Mouse (Mus musculus): ENCODE measurements around the gene Dbndd2. TPM values are rescaled to one million over a fixed set of nuclear protein-coding genes. Genes with fewer than 3 reads are reported as not detected.

Dbndd2 gene
- polyA plus RNA-seq, 1 experiment from 2014 or later: 10.4 TPM

DNA sequence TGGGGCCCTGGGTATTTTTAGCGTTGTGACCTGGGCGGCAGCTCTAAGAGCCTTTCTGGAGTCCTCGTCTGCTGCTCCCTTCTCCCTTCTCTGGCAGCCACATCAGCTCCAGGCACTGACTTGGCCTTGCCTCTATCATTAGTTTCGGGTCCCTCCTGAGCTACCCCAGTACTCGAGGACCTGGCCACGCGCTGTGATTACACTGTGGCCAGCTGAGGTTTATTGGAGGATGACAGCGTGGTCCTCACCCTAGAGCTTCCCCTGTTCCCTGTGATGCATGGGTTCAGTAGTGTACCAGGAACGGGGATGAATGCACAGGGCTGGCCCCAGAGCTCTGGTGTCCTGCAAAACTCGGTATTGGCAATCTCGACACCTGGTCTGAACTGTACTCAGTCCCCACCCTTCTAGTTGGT lies 1.2 kb downstream of the Dbndd2 start:
- Histone ChIP-seq H3K36me3 (0 out of 2 replicates have a peak, but pooled peaks cover 5% of the 10 kb centered on the region), H3K27me3 (replicated peaks) (peaks cover 5% of the 10 kb centered on the region; the same call in 1 of the 2 replicates), H3K27ac (no peak overlapping the region), H3K4me3 (replicated peaks) (peak overlapping the region; percentile 74), H3K4me2 (peak overlapping the region; percentile 100), H3K9ac (peak overlapping the region; percentile 54), H3K4me1 (peaks cover 11% of the 10 kb centered on the region; the same call in 1 of the 2 replicates), H3K9me3 (no peaks in the 10 kb centered on the region)
- no peak for ATAC-seq (ENCODE audit: insufficient read depth, low FRiP score, low read depth)
- WGBS: 10% methylated on average over 11 of the region's 11 CpGs

DNA sequence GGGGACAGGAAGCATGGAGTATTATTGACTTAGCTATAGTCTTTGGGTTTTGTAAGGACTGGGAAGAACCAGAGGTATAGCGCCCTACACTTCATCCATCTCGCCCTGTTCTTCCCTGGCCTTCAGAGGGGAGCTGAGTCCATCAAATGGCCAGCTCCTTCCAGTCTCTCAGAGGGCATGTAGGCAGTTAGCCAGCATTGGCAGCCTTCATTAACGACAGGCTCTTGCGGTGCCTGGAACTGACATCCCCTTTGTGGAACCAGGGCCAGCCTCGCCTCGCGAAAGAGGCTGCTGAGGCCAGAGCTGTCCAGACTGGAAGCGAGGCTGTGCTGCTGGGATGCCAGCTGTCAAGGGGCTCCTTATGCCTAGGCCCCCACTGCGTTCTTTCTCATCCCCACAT lies 1.9 kb downstream of the Dbndd2 start:
- 70% methylated on average over 9 of the region's 9 CpGs for WGBS
- Histone ChIP-seq H3K9me3 (no peaks in the 10 kb centered on the region), H3K27ac (no peak overlapping the region), H3K4me3 (replicated peaks) (no peak overlapping the region), H3K4me1 (peaks cover 11% of the 10 kb centered on the region; the same call in 1 of the 2 replicates), H3K4me2 (no peak overlapping the region), H3K9ac (no peak overlapping the region), H3K36me3 (0 out of 2 replicates have a peak, but pooled peaks cover 5% of the 10 kb centered on the region), H3K27me3 (replicated peaks) (peaks cover 5% of the 10 kb centered on the region; the same call in 1 of the 2 replicates)
- no peak for ATAC-seq (ENCODE audit: insufficient read depth, low FRiP score, low read depth)

DNA sequence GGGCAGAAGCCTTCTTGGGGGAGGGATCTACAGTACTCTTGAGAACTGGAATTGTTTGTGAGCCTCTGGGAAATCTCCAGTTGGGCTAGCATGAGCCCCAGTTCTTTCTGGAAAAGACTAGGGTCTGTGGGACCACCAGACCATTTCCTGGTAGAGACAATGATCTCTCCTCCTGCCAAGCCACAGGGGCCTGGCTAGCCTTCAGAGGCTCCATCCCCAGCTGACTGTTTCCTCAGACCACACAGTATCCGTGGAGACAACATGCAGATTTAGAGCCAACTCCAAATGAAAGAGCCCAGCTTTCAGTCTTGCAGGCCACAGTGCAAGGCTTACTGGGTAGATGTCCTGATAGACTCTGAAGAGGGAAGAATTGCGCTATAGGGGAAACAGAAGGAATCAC lies 8.2 kb downstream of the Dbndd2 start:
- Histone ChIP-seq H3K27ac (no peak overlapping the region), H3K4me1 (peaks cover 8% of the 10 kb centered on the region; the same call in 1 of the 2 replicates), H3K36me3 (0 out of 2 replicates have a peak, but pooled peaks cover 5% of the 10 kb centered on the region), H3K9ac (no peak overlapping the region), H3K4me3 (replicated peaks) (no peak overlapping the region), H3K27me3 (replicated peaks) (no peaks in the 10 kb centered on the region), H3K4me2 (no peak overlapping the region), H3K9me3 (no peaks in the 10 kb centered on the region)
- WGBS: 56% methylated on average over 2 of the region's 2 CpGs
- no peak for ATAC-seq (ENCODE audit: insufficient read depth, low FRiP score, low read depth)

DNA sequence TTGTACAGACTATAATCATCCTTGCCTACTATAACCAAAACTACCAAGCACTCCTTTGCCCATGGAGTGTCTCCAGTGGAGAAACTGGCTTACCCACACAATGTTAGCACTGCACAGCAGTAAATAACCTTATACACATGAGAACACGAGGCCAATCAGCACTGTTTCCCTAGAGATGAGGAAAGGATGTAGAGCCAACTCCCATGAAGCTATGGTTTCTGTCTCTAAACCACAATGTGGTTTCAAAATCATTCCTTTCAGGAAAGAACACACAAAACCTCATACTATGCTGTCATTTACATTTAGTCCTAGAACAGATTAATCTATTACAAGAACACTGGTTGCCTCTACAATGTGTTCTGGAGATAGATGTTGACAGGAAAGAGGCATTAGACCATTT lies 10.4 kb downstream of the Dbndd2 start:
- ATAC-seq (ENCODE audit: insufficient read depth, low FRiP score, low read depth): no peak
- H3K4me3 ChIP-seq (replicated peaks): no peak overlapping the region
- H3K27me3 ChIP-seq (replicated peaks): no peaks in the 10 kb centered on the region
- H3K4me2 ChIP-seq: no peak overlapping the region; the same call in 1 of the 2 replicates
- H3K4me1 ChIP-seq: peaks cover 8% of the 10 kb centered on the region; the same call in 1 of the 2 replicates
- H3K9ac ChIP-seq: no peak overlapping the region
- WGBS: 51% methylated on average over 1 of the region's 1 CpGs
- peaks cover 4% of the 10 kb centered on the region; the same call in 1 of the 2 replicates for H3K36me3 ChIP-seq
- H3K27ac ChIP-seq: no peak overlapping the region
- H3K9me3 ChIP-seq: no peaks in the 10 kb centered on the region

DNA sequence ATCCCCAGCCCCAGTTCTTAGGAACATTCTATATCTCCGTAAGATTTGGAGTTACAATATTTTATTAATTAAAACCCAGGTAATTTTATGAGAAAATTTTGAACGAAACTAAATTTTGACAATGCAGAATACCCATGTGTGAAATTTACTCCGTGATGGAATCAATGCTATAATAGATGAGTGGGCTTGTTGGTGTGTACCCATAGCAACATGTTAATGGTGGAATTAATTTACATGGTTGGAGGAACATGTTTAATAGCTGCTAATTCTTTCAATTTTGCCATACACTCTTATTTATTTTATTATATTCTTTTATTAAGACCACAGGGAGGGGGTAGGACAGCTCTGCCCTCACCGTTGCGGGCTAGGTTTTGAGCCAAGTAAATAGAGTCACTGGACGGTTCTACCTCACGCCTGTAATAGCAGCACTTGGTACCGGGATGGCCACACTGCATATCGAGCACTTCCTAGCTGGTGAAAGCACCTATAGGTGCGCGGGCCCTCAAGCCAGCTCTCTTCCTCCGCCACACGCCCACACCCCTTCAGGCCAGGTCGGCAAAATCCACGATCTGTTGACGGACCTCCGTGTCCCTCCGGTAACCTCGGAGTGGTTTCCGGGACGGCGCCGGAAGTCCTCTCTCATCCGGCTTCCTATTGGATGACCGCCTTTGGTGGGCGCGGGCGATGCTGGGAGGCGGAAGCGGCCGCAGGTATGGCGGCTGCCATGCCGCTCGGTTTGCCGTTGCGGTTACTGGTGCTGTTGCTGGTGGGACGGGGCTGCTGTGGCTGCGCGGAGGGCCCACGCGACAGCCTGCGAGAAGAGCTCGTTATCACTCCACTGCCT lies 11.2 kb downstream of the Dbndd2 start, which contains the start of gene Pigt:
Gene Pigt, plus strand, starts transcription at position 674 of the 844 bp plus-strand sequence.
- Histone ChIP-seq H3K27ac (peak within 1 kb of the TSS; percentile 64), H3K4me2 (peak within 1 kb of the TSS; percentile 93), H3K9ac (peak within 1 kb of the TSS; percentile 39; the same call in 1 of the 2 replicates), H3K27me3 (replicated peaks) (no peaks in the 10 kb centered on the region), H3K4me1 (peaks cover 8% of the 10 kb centered on the region; the same call in 1 of the 2 replicates), H3K9me3 (no peaks in the 10 kb centered on the region), H3K36me3 (peaks cover 10% of the 10 kb centered on the region; the same call in 1 of the 2 replicates), H3K4me3 (replicated peaks) (peak within 1 kb of the TSS; percentile 85)
- peak; percentile 92 for ATAC-seq (ENCODE audit: insufficient read depth, low FRiP score, low read depth)
- WGBS: 4% methylated on average over 43 of the region's 43 CpGs

DNA sequence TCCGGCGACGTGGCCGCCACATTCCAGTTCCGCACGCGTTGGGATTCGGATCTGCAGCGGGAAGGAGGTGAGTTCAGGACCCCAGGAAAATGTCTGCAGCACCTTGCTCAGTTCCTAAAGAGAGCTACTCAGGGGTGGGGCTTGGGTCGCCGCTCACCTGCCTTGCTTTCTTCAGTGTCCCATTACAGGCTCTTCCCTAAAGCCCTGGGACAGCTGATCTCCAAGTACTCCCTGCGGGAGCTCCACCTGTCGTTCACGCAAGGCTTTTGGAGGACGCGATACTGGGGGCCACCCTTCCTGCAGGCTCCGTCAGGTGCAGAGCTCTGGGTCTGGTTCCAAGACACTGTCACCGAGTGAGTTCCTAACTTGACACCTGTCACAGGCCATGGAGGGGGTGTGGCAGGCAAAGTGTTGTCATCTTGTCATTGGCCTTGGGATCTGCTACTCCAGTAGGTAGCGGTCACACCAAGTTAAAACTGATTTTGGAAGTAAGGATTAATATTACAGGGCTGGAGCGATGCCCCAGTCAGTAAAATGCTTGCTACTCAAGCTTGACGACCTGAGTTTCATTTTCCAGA lies 11.9 kb downstream of the Dbndd2 start:
- WGBS: 6% methylated on average over 21 of the region's 21 CpGs
- ATAC-seq (ENCODE audit: insufficient read depth, low FRiP score, low read depth): peak; percentile 37; the same call in 1 of the 2 replicates

DNA sequence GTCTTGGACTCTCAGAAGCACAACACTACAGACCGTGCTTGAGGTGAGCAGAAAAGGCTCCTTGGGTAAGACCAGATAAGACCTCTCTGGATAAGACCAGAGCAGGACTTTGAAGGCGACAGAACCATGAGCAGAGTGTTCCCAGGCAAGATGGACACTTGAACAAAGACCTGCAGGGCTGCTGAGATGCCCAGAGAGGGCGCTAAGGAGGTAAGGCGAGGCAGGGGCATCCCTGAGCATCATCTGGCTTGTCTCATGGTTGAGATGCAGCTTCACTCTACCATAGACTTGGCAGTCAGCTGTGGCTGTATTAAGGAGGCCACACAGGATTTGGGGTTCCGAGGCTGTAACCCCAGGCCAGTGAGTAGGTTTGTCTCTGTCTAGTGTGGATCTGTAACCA lies 13.4 kb downstream of the Dbndd2 start:
- Histone ChIP-seq H3K4me1 (peaks cover 8% of the 10 kb centered on the region; the same call in 1 of the 2 replicates), H3K4me2 (no peak overlapping the region), H3K9me3 (no peaks in the 10 kb centered on the region), H3K4me3 (replicated peaks) (no peak overlapping the region), H3K36me3 (peaks cover 30% of the 10 kb centered on the region), H3K27ac (no peak overlapping the region), H3K9ac (no peak overlapping the region), H3K27me3 (replicated peaks) (no peaks in the 10 kb centered on the region)
- no peak for ATAC-seq (ENCODE audit: insufficient read depth, low FRiP score, low read depth)
- WGBS: 73% methylated on average over 5 of the region's 5 CpGs

More for the DNA sequence above, 11.9 kb downstream of the Dbndd2 start:
- Histone ChIP-seq H3K4me2 (peak overlapping the region; percentile 93), H3K9ac (peak overlapping the region; percentile 29; the same call in 1 of the 2 replicates), H3K9me3 (no peaks in the 10 kb centered on the region), H3K4me1 (peaks cover 8% of the 10 kb centered on the region; the same call in 1 of the 2 replicates), H3K4me3 (replicated peaks) (peak overlapping the region; percentile 85), H3K36me3 (peaks cover 16% of the 10 kb centered on the region), H3K27me3 (replicated peaks) (no peaks in the 10 kb centered on the region), H3K27ac (0 out of 2 replicates have a peak overlapping the region, but pooled peaks have one; percentile 12)

DNA sequence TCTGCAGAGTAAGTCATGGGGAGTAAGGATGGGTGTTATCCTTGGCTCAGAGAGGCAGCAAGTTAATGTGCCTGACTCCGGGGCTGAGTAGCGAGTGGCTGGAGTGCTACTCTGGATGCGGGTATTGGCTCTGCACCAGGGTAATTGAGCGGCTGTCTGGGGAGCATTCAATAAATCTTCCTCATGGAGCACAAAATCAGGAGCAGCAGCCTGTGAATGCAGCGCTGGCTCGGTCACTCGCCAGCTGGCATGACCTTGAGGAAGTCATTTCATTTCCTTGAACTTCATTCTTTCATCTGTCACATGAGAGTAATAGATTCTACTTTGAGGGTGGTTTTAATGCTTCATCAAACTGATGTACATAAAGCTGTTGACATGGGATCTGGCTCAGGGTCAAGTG lies 14.6 kb downstream of the Dbndd2 start:
- ATAC-seq (ENCODE audit: insufficient read depth, low FRiP score, low read depth): no peak
- 89% methylated on average over 7 of the region's 7 CpGs for WGBS
- Histone ChIP-seq H3K9ac (no peak overlapping the region), H3K27me3 (replicated peaks) (no peaks in the 10 kb centered on the region), H3K4me2 (no peak overlapping the region), H3K27ac (no peak overlapping the region), H3K4me3 (replicated peaks) (no peak overlapping the region), H3K4me1 (peaks cover 8% of the 10 kb centered on the region; the same call in 1 of the 2 replicates), H3K36me3 (peaks cover 41% of the 10 kb centered on the region), H3K9me3 (no peaks in the 10 kb centered on the region)

DNA sequence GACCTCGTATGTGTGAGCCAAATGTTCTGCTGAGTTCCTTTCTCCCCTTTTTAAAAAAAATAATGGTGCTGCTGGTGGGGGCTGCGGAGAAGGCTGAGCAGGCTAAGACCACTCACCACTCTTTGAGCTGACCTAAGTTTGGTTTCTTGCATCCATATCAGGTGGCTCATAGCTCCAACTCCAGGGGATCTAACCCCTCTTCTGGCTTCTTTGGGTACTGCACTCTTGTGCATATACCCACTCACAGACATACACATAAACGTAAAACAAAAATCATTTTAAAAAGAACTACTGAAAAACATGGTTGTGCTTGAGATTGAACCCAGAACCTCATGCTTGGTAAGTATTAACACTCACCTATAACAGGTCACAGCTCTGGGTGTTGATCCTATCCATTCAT lies 19.0 kb downstream of the Dbndd2 start:
- ATAC-seq (ENCODE audit: insufficient read depth, low FRiP score, low read depth): no peak
- Histone ChIP-seq H3K9ac (no peak overlapping the region), H3K4me2 (no peak overlapping the region), H3K36me3 (peaks cover 43% of the 10 kb centered on the region), H3K4me1 (no peaks in the 10 kb centered on the region), H3K9me3 (no peaks in the 10 kb centered on the region), H3K27me3 (replicated peaks) (no peaks in the 10 kb centered on the region), H3K27ac (no peak overlapping the region), H3K4me3 (replicated peaks) (no peak overlapping the region)
- 97% methylated on average over 3 of the region's 3 CpGs for WGBS

DNA sequence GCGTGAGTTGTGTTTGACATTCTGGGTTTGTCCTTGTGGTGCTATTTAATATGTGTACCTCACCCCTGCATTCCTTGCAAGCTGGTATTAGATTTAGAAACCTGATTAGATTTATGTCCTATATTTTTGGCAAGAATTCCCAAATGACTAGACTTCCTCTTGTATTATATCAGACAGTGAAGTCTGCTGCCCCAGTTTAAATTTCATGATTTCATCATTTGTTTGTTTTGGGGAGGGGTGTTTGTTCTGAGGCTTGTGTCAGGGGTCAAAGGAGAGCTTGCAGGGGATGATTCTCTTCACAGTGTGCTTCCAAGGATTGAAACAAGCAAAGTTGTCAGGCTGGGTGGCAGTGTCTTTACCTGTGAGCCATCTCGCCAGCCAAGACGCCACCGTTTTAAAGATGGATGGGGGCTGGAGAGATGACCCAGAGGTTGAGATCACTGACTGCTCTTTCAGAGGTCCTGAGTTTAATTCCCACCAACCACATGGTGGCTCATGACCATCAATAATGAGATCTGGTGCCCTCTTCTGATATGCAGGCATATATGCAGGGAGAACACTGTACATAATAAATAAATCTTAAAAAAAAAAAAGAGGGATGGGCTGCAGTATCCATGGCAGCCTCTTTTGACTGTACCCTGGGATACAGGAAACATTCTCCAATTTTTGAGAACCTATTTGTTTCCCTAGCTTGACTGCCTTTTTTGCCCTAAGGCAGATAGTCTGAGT lies 19.9 kb downstream of the Dbndd2 start:
- WGBS: 77% methylated on average over 4 of the region's 4 CpGs
- H3K36me3 ChIP-seq: peaks cover 43% of the 10 kb centered on the region

DNA sequence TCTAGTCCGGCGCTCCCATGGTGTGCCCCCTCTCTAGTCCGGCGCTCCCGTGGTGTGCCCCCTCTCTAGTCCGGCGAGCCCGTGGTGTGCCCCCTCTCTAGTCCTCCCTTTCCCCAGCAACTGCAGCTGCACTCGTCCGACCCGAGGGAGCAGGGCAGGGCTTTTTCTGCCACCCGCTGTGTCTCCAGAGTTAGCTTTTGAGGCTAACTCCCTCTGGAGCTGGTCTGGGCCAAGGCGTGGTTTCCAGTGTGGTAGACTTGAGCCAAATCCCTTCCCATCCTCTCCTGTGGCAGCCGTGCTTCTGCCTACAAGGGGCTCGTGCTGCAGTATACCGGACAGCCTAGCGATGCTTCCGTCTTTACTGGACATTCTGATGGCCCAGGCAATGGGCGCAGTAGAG lies 21.9 kb downstream of the Dbndd2 start:
- 92% methylated on average over 19 of the region's 19 CpGs for whole genome bisulfite sequencing
- Histone ChIP-seq H3K27ac (no peak overlapping the region), H3K4me3 (replicated peaks) (no peak overlapping the region), H3K4me1 (0 out of 2 replicates have a peak, but pooled peaks cover 7% of the 10 kb centered on the region), H3K36me3 (peaks cover 27% of the 10 kb centered on the region), H3K4me2 (no peak overlapping the region), H3K9me3 (no peaks in the 10 kb centered on the region), H3K9ac (no peak overlapping the region), H3K27me3 (replicated peaks) (no peaks in the 10 kb centered on the region)
- ATAC-seq (ENCODE audit: insufficient read depth, low FRiP score, low read depth): no peak

More for the DNA sequence above, 19.9 kb downstream of the Dbndd2 start:
- H3K9me3 ChIP-seq: no peaks in the 10 kb centered on the region
- H3K4me3 ChIP-seq (replicated peaks): no peak overlapping the region
- no peak for ATAC-seq (ENCODE audit: insufficient read depth, low FRiP score, low read depth)
- no peaks in the 10 kb centered on the region for H3K27me3 ChIP-seq (replicated peaks)
- no peak overlapping the region for H3K9ac ChIP-seq
- no peak overlapping the region for H3K4me2 ChIP-seq
- H3K27ac ChIP-seq: no peak overlapping the region
- H3K4me1 ChIP-seq: no peaks in the 10 kb centered on the region

Measured in stomach, embryonic 15.5 days (tissue).